ENCODE assay signal across 27 mouse cellular contexts in genomic region chr3:129353901-129354300, GRCm38 (mm10). TPM values are rescaled to one million over a fixed set of nuclear protein-coding genes. Genes with fewer than 3 reads are reported as not detected.
DNase-seq lines count a peak whose midpoint lies in the region; ATAC-seq and TF ChIP-seq lines count a peak whose summit lies in the region.
"Had no signal": no experiment of that assay in that cellular context is flagged by ENCODE, and none has a peak within 500 bp of the region (broad histone marks: within the 10 kb centered on the region; RNA-seq: fewer than 3 reads in every experiment).

No protein-coding gene starts in this region.

- H3K9me3 ChIP-seq in liver, postnatal 0 days (ENCODE audit: low read length): no peaks in the 10 kb centered on the region
- no peaks in the 10 kb centered on the region for H3K9me3 ChIP-seq in lung, postnatal 0 days (ENCODE audit: low read length)
- H3K9me3 ChIP-seq: embryonic facial prominence, embryonic 13.5 days; embryonic facial prominence, embryonic 15.5 days; forebrain, embryonic 10.5 days; forebrain, embryonic 12.5 days had no signal

- ATAC-seq in liver, postnatal 0 days: no peak
- ATAC-seq in lung, postnatal 0 days: peak; percentile 43
- ATAC-seq: CD4-positive, CD25-positive, alpha-beta regulatory T cell, adult 4 months; forebrain, embryonic 14.5 days; forebrain, embryonic 16.5 days had no signal

- no peak for TF ChIP-seq CTCF in liver, adult 2 months (IDR thresholded peaks at IDR 0.05; ENCODE audit: low read depth, low read length)
- no peak for TF ChIP-seq CTCF in liver, postnatal 0 days (IDR thresholded peaks at IDR 0.05; ENCODE audit: low read depth)
- no peak for TF ChIP-seq CTCF in lung, postnatal 0 days (IDR thresholded peaks at IDR 0.05)

- no peak overlapping the region for H3K4me2 ChIP-seq in liver, postnatal 0 days (ENCODE audit: low read depth, low read length)
- H3K4me2 ChIP-seq in lung, postnatal 0 days (replicated peaks; ENCODE audit: low read depth, low read length): no peak overlapping the region
- H3K4me2 ChIP-seq: embryonic facial prominence, embryonic 13.5 days; embryonic facial prominence, embryonic 15.5 days; forebrain, embryonic 12.5 days had no signal

- H3K27me3 ChIP-seq in liver, adult 2 months (ENCODE audit: control insufficient read depth, insufficient read depth, low read length): peaks cover 5% of the 10 kb centered on the region; the same call in 1 of the 2 replicates
- no peaks in the 10 kb centered on the region for H3K27me3 ChIP-seq in liver, postnatal 0 days (ENCODE audit: insufficient read depth, low read length)
- H3K27me3 ChIP-seq in lung, postnatal 0 days (replicated peaks; ENCODE audit: insufficient read depth, low read length): no peaks in the 10 kb centered on the region
- H3K27me3 ChIP-seq: embryonic facial prominence, embryonic 13.5 days; embryonic facial prominence, embryonic 15.5 days; forebrain, embryonic 12.5 days had no signal

- 64% methylated on average over 4 of the region's 4 CpGs for WGBS in liver, adult 2 months
- WGBS in liver, postnatal 0 days (ENCODE audit: insufficient replicate concordance): 55% methylated on average over 4 of the region's 4 CpGs
- WGBS in lung, postnatal 0 days: 42% methylated on average over 4 of the region's 4 CpGs

- TF ChIP-seq POLR2A in liver, adult 2 months (IDR thresholded peaks at IDR 0.05; ENCODE audit: extremely low read depth, insufficient read depth, low read length): no peak

- peak; percentile 52 for DNase-seq in liver, adult 2 months (ENCODE audit: extremely low read depth, low read depth, low spot score)
- DNase-seq in liver, postnatal 0 days: no peak
- peak; percentile 80 for DNase-seq in lung, postnatal 0 days (ENCODE audit: low spot score)
- no peak for DNase-seq in lung, postnatal 10 days
- peak; percentile 28 for DNase-seq in lung, postnatal 36 days
- DNase-seq in lung, postnatal 14 days: no peak
- DNase-seq: adrenal gland, adult 2 months; adrenal gland, postnatal 10 days; adrenal gland, postnatal 25 days; B cell, adult 2 months; cerebellum, adult 11 months; cerebellum, adult 18-20 months; cerebellum, adult 8-10 months; cerebellum, adult 9-11 months; cerebellum, postnatal 14 days; cerebellum, postnatal 36 days; embryo, embryonic 11 days had no signal

- no peaks in the 10 kb centered on the region for H3K79me2 ChIP-seq in liver, adult 2 months (ENCODE audit: control insufficient read depth, insufficient read depth, low read length)

- H3K4me3 ChIP-seq in liver, adult 2 months (ENCODE audit: insufficient read depth, low read depth, low read length): no peak overlapping the region
- no peak overlapping the region for H3K4me3 ChIP-seq in liver, postnatal 0 days (ENCODE audit: low read depth, low read length)
- H3K4me3 ChIP-seq in lung, postnatal 0 days (ENCODE audit: low read depth, low read length): no peak overlapping the region
- H3K4me3 ChIP-seq: embryonic facial prominence, embryonic 13.5 days; embryonic facial prominence, embryonic 15.5 days; erythroblast, embryonic 14.5 days; forebrain, embryonic 10.5 days; forebrain, embryonic 12.5 days had no signal

- H3K9ac ChIP-seq in liver, adult 2 months (ENCODE audit: low read depth, low read length): no peak overlapping the region
- H3K9ac ChIP-seq in liver, postnatal 0 days (replicated peaks): no peak overlapping the region
- no peak overlapping the region for H3K9ac ChIP-seq in lung, postnatal 0 days (replicated peaks; ENCODE audit: low read depth)
- H3K9ac ChIP-seq: embryonic facial prominence, embryonic 13.5 days; embryonic facial prominence, embryonic 15.5 days; forebrain, embryonic 12.5 days had no signal

- H3K36me3 ChIP-seq in liver, adult 2 months (ENCODE audit: control insufficient read depth, insufficient read depth, low read length): no peaks in the 10 kb centered on the region
- no peaks in the 10 kb centered on the region for H3K36me3 ChIP-seq in liver, postnatal 0 days (replicated peaks; ENCODE audit: insufficient read depth, low read length)
- no peaks in the 10 kb centered on the region for H3K36me3 ChIP-seq in lung, postnatal 0 days (ENCODE audit: insufficient read depth, low read length)
- H3K36me3 ChIP-seq: embryonic facial prominence, embryonic 13.5 days; embryonic facial prominence, embryonic 15.5 days; forebrain, embryonic 10.5 days; forebrain, embryonic 12.5 days had no signal

- H3K27ac ChIP-seq in liver, adult 2 months (replicated peaks; ENCODE audit: insufficient read depth, low read depth, low read length): no peak overlapping the region
- H3K27ac ChIP-seq in liver, postnatal 0 days (ENCODE audit: low read depth): no peak overlapping the region
- peak overlapping the region; percentile 11; the same call in 1 of the 2 replicates for H3K27ac ChIP-seq in lung, postnatal 0 days (ENCODE audit: low read length)
- H3K27ac ChIP-seq: embryonic facial prominence, embryonic 13.5 days; embryonic facial prominence, embryonic 15.5 days; forebrain, embryonic 10.5 days; forebrain, embryonic 12.5 days had no signal

- TF ChIP-seq EP300 in liver, postnatal 0 days (IDR thresholded peaks at IDR 0.05; ENCODE audit: low read depth): no peak
- TF ChIP-seq EP300 in lung, postnatal 0 days (IDR thresholded peaks at IDR 0.05): peak; percentile 90

- H3K4me1 ChIP-seq in liver, adult 2 months (ENCODE audit: control insufficient read depth, insufficient read depth, low read length): peaks cover 3% of the 10 kb centered on the region; the same call in 1 of the 2 replicates
- no peaks in the 10 kb centered on the region for H3K4me1 ChIP-seq in liver, postnatal 0 days (ENCODE audit: insufficient read depth)
- peaks cover 3% of the 10 kb centered on the region; the same call in 1 of the 2 replicates for H3K4me1 ChIP-seq in lung, postnatal 0 days (ENCODE audit: insufficient read depth, low read depth, low read length)
- H3K4me1 ChIP-seq: embryonic facial prominence, embryonic 13.5 days; embryonic facial prominence, embryonic 15.5 days; forebrain, embryonic 10.5 days; forebrain, embryonic 12.5 days had no signal

RNA-seq across cellular contexts. Expression of gene Enpep, which starts 21.4 kb away (rescaled TPM):
- 74.6 and 82.6 TPM in 2 replicates for total RNA-seq in liver, adult 2 months (2014; rRNA removed)
- 21.1 TPM in 2 replicates for polyA plus RNA-seq in liver, adult 2 months (2012; rRNA removed)
- polyA plus RNA-seq in liver, postnatal 0 days (2015; fragmentation: Nextera tagmentation; extraction: Ambion mirVana): 7.8 and 8.6 TPM in 2 replicates
- 106 and 118 TPM in 2 replicates for polyA plus RNA-seq in lung, postnatal 0 days (2015; fragmentation: Nextera tagmentation; extraction: Ambion mirVana)
- total RNA-seq: common myeloid progenitor, adult 5-6 weeks; MEL had no signal
- polyA plus RNA-seq: erythroblast, embryonic 14.5 days; forebrain, embryonic 10.5 days had no signal

Comparison
In these comparisons a context has a peak if more than half of its experiments do, and no peak if none do; other contexts are left out.
1. DNase-seq: peak in liver, adult 2 months (single experiment), lung, postnatal 0 days (single experiment) and lung, postnatal 36 days (single experiment); none in liver, postnatal 0 days (single experiment), lung, postnatal 10 days (single experiment) and lung, postnatal 14 days (single experiment).